Mouse (Mus musculus) fibroblast of lung, adult 2 months (primary cell): ENCODE measurements around the gene Veph1.
"Not testable (repeated sequence)": the region's sequence is repeated elsewhere in the genome, so short reads cannot be mapped to it uniquely, and the experiment has no call there.

ENCODE experiments used
- DNase-seq: peaks from one replicate; pipeline ENCODE4 v3.0.0-alpha.2; 2011; ENCODE audit warnings: low read depth

Veph1 gene

GRCm38 (mm10) chr3:66296545-66296944, at the start of gene Veph1:
Gene Veph1 (minus strand): TSS chr3:66296837.
- DNase-seq: no peak

GRCm38 (mm10) chr3:66340742-66341141, 44.1 kb upstream of the Veph1 start:
- DNase-seq: no peak

- DNase-seq: no peak
These were observed 35.7 kb upstream of the Veph1 start for GRCm38 (mm10) chr3:66332401-66332729.

GRCm38 (mm10) chr3:66331592-66332400, 35.2 kb upstream of the Veph1 start:
- DNase-seq: peak; percentile 42

- DNase-seq: no peak
These were observed 34.4 kb upstream of the Veph1 start for GRCm38 (mm10) chr3:66330896-66331579.

- no peak for DNase-seq
These were observed 29.6 kb upstream of the Veph1 start for GRCm38 (mm10) chr3:66325962-66326834.

GRCm38 (mm10) chr3:66325486-66325951, 28.9 kb upstream of the Veph1 start:
- no peak for DNase-seq

- DNase-seq: peak; percentile 22
These were observed 18.4 kb upstream of the Veph1 start for GRCm38 (mm10) chr3:66314793-66315715.

- no peak for DNase-seq
These were observed 13.9 kb upstream of the Veph1 start for GRCm38 (mm10) chr3:66310586-66310985.

- no peak for DNase-seq
These were observed 12.9 kb upstream of the Veph1 start for GRCm38 (mm10) chr3:66309531-66309930.

- no peak for DNase-seq
These were observed 1.4 kb downstream of the Veph1 start for GRCm38 (mm10) chr3:66295236-66295635.

- no peak for DNase-seq
These were observed 1.9 kb downstream of the Veph1 start for GRCm38 (mm10) chr3:66294729-66295128.

- DNase-seq: peak; percentile 43
These were observed 4.2 kb downstream of the Veph1 start for GRCm38 (mm10) chr3:66292356-66292946.

- no peak for DNase-seq
These were observed 33.4 kb downstream of the Veph1 start for GRCm38 (mm10) chr3:66263270-66263669.

GRCm38 (mm10) chr3:66262319-66262718, 34.3 kb downstream of the Veph1 start:
- peak; percentile 27 for DNase-seq

- DNase-seq: no peak
These were observed 42.0 kb downstream of the Veph1 start for GRCm38 (mm10) chr3:66254504-66255105.

GRCm38 (mm10) chr3:66251842-66252241, 44.8 kb downstream of the Veph1 start:
- DNase-seq: no peak

- no peak for DNase-seq
These were observed 56.2 kb downstream of the Veph1 start for GRCm38 (mm10) chr3:66240476-66240875.

GRCm38 (mm10) chr3:66236234-66236871, 60.3 kb downstream of the Veph1 start:
- DNase-seq: not testable (repeated sequence)
